Mouse (Mus musculus) limb, embryonic 10.5 days (tissue): ENCODE results near the gene Lmo1. TPM values are rescaled to one million over a fixed set of nuclear protein-coding genes. Genes with fewer than 3 reads are reported as not detected.
"Not testable (repeated sequence)": the region's sequence is repeated elsewhere in the genome, so short reads cannot be mapped to it uniquely, and the experiment has no call there.

Experiments
- DNase-seq: peaks from one replicate; pipeline ENCODE4 v3.0.0-alpha.2; 2017; ENCODE audit warnings: low spot score
- H3K27ac ChIP-seq: fragments of 300-500 bp; sonication (generic); 2 replicates; pipeline ENCODE4 v1.5.1; 2016; ENCODE audit warnings: mild to moderate bottlenecking
- H3K27me3 ChIP-seq: fragments of 300-500 bp; sonication (generic); 2 replicates; pipeline ENCODE4 v1.6.1; 2016; ENCODE audit warnings: low read depth, mild to moderate bottlenecking; ENCODE audit not compliant: poor library complexity, severe bottlenecking
- H3K36me3 ChIP-seq: fragments of 300-500 bp; sonication (generic); 2 replicates; pipeline ENCODE4 v1.6.1; 2016; ENCODE audit warnings: mild to moderate bottlenecking, moderate library complexity
- H3K4me1 ChIP-seq: fragments of 300-500 bp; sonication (generic); 2 replicates; pipeline ENCODE4 v1.6.1; 2016
- H3K4me3 ChIP-seq: fragments of 300-500 bp; sonication (generic); 2 replicates; pipeline ENCODE4 v1.5.1; 2016; ENCODE audit warnings: mild to moderate bottlenecking, moderate library complexity
- H3K9me3 ChIP-seq: fragments of 300-500 bp; sonication (generic); replicated peaks from 2 replicates; pipeline ENCODE4 v1.6.1; 2016; ENCODE audit warnings: mild to moderate bottlenecking
- WGBS: fragments of 180-500 bp; shearing (Covaris S2); methylation state at CpG from one replicate; pipeline ENCODE4 v1.1.7; 2016; 5-methylcytosine and 5-hydroxymethylcytosine counted together
- polyA plus RNA-seq: library from polyadenylated mRNA; unstranded; fragments of >200 nt; fragmentation: Nextera tagmentation; extraction: Ambion mirVana; gene quantifications from 2 replicates; pipeline ENCODE4 v1.2.1, GENCODE M21; 2016

Gene Lmo1
- polyA plus RNA-seq, 1 experiment from 2014 or later, result 46.7 TPM

DNA sequence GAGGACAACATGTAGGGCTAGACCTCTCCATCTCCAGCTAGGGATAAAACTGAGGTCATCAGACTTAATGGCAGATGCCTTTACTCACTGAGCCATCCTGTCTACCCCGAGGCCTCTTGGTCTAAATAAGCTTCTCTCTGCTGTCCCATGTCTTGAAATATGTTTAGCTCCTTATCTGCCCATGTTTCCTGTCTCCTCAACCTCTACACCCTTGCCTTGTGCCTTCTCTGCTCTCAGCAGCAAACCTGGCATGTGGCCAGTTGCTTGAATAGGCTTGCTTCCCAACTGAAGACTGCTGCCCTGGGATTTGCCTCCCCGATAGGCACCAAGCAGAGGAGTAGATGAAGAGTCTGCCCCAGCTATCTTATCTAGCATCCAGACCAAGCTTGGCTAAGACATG lies 43.4 kb downstream of the Lmo1 start:
- Histone ChIP-seq H3K36me3 (peaks cover 19% of the 10 kb centered on the region; the same call in 1 of the 2 replicates), H3K4me1 (no peaks in the 10 kb centered on the region), H3K9me3 (no peaks in the 10 kb centered on the region), H3K4me3 (no peak overlapping the region), H3K27me3 (no peaks in the 10 kb centered on the region), H3K27ac (no peak overlapping the region)
- WGBS, result 82% methylated on average over 2 of the region's 2 CpGs
- DNase-seq, result no peak

DNA sequence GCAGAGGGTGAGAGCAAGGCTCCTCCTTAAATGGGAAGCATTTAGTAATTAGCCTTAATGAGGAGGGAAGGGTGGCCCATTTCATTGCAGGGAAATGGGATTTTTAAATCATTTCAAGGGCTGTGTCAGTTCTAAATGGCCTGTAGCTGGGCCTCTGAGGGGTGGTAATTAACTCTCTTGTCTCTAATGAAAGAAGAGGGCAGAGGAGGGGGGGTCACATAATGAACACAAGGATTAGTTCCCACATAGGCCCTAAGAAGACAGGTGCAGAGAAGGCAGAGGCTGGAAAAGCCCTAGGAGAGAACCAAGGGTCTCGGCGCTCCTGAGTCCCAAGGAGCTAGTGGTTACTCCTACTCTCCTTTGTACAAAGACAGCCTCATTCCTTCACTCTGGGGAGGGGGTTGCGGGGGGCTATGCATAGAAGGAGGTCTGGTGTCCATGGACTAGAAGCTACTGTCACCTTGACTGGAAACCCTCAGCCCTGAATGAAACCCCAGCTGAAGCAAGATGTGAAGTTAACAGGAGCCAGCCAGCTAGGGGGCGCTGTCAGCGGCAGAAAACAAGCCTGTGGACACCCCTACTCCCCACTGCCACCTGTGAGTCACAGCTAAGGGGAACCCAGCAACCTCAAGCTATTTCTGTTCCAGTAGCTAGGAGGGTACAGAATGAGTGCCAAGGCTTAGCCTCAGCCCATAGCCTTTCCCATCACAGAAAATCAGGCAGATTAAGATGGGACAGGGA lies 44.9 kb downstream of the Lmo1 start:
- H3K4me1 ChIP-seq, result no peaks in the 10 kb centered on the region
- H3K9me3 ChIP-seq, result no peaks in the 10 kb centered on the region
- no peaks in the 10 kb centered on the region for H3K27me3 ChIP-seq
- 72% methylated on average over 5 of the region's 5 CpGs for WGBS
- DNase-seq, result no peak
- H3K36me3 ChIP-seq, result peaks cover 6% of the 10 kb centered on the region; the same call in 1 of the 2 replicates
- H3K4me3 ChIP-seq, result no peak overlapping the region
- H3K27ac ChIP-seq, result no peak overlapping the region

DNA sequence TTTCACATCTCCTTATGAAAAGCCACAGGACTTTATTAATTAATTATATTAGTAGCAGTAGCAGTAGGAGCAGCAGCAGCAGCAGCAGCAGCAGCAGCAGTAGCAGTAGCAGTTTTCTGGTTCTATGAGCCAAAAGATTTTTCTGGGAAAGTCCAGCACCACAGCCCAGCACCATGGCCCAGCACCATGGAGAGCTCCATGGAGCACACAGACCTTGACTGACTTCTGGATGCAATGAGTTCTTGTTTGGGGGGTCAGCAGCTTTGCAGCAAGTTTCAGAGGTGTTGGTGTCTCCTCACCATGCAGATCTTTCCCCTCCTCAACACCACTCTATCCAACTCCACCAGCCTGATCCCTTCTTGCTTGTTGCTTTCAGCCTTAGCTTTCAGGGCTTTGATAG lies 45.6 kb downstream of the Lmo1 start:
- H3K27ac ChIP-seq, result no peak overlapping the region
- DNase-seq, result peak; percentile 75
- no peaks in the 10 kb centered on the region for H3K27me3 ChIP-seq
- H3K36me3 ChIP-seq, result peaks cover 3% of the 10 kb centered on the region; the same call in 1 of the 2 replicates
- H3K4me3 ChIP-seq, result no peak overlapping the region
- no peaks in the 10 kb centered on the region for H3K4me1 ChIP-seq
- no peaks in the 10 kb centered on the region for H3K9me3 ChIP-seq

DNA sequence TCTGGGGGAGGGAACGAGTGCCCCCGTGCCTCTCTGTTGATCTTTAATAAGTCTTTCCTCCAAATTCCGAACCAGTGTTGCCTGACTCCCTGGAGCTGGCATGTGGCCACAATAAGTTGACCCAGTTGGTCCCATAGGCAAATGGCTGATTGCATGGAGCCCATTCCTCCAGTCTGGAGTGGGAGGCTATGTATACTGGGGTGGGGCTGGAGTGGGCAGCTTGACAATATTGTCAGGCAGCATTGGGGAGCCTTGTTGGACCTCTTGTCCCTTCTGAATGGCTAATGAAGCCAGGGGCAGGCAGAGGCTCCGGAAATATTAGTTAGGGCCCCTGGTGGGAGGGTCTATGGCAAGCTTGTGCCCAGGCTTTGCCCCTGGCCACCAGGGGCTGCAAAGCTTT lies 59.1 kb downstream of the Lmo1 start:
- no peak for DNase-seq
- Histone ChIP-seq H3K36me3 (no peaks in the 10 kb centered on the region), H3K9me3 (no peaks in the 10 kb centered on the region), H3K27ac (0 out of 2 replicates have a peak overlapping the region, but pooled peaks have one; percentile 30), H3K4me1 (no peaks in the 10 kb centered on the region; the same call in 1 of the 2 replicates), H3K27me3 (no peaks in the 10 kb centered on the region), H3K4me3 (no peak overlapping the region)
- WGBS, result 83% methylated on average over 4 of the region's 4 CpGs

DNA sequence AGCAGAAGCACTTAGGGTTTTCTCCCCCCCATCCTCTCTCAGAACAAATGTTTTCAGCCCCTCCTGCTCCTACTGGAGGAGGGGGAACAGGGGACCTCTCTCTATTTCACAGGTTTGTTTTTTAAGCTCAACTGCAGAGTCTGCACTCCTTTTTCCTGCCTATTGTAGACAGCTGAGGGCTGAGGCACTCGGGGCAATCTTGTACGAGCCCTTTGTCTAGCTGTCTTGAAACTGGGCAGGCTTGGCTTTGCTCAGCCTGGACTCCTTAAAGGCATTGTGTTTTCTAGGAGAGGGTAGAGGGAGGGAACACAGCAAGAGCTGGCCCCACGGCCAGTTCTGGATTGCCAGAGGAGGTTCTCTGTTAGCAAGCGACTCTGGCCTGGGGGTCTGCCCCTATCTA lies 59.5 kb downstream of the Lmo1 start:
- H3K27me3 ChIP-seq, H3K4me1 ChIP-seq, DNase-seq, H3K4me3 ChIP-seq, H3K9me3 ChIP-seq, H3K36me3 ChIP-seq, H3K27ac ChIP-seq: not testable (repeated sequence)
- WGBS, result 71% methylated on average over 1 of the region's 4 CpGs

DNA sequence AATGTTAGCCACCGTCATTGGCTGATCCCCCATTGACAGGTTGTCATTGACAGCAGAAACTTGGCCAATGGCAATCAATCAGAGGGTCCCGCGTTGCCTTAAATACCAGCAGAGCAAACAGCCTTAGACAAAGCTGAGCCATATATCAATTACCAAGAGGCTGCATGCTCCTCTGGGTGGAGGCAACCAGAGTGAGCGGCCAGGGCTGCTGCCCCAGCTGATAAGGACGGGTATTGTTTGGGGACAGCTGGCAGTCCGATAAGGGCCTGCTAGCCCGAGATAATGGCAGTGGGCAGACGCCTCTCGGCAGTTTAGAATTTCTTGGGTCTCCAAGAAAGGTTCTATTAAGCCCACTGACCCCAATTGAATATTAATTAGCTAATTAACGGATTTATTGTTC lies 60.1 kb downstream of the Lmo1 start:
- no peaks in the 10 kb centered on the region; the same call in 1 of the 2 replicates for H3K4me1 ChIP-seq
- no peaks in the 10 kb centered on the region for H3K36me3 ChIP-seq
- H3K27ac ChIP-seq, result no peak overlapping the region
- no peaks in the 10 kb centered on the region for H3K9me3 ChIP-seq
- no peak for DNase-seq
- H3K27me3 ChIP-seq, result no peaks in the 10 kb centered on the region
- no peak overlapping the region for H3K4me3 ChIP-seq
- 65% methylated on average over 10 of the region's 10 CpGs for WGBS

DNA sequence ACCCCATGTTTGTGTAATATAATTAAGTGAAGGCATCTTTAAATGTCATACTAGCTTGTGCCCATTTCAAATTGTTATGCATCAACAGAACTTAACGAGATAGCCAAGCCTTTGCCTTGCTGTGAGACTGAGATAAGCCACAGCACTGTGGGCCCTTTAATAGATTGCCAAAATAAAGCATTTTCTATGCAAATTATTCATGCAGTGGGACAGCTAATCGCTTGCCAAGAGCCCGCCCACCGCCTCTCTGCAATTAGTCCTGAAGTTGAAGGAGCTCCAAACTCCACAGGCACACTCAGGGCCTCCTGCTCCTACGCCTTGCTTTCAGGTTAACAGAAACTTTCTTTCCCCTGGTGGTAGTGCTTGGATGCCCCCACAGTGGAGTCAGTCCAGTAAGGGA lies 64.0 kb downstream of the Lmo1 start:
- H3K4me1 ChIP-seq, result no peaks in the 10 kb centered on the region; the same call in 1 of the 2 replicates
- H3K4me3 ChIP-seq, result no peak overlapping the region
- H3K27ac ChIP-seq, result 0 out of 2 replicates have a peak overlapping the region, but pooled peaks have one; percentile 46
- no peaks in the 10 kb centered on the region for H3K9me3 ChIP-seq
- no peaks in the 10 kb centered on the region for H3K36me3 ChIP-seq
- WGBS, result 78% methylated on average over 5 of the region's 5 CpGs
- no peaks in the 10 kb centered on the region for H3K27me3 ChIP-seq
- DNase-seq, result no peak

DNA sequence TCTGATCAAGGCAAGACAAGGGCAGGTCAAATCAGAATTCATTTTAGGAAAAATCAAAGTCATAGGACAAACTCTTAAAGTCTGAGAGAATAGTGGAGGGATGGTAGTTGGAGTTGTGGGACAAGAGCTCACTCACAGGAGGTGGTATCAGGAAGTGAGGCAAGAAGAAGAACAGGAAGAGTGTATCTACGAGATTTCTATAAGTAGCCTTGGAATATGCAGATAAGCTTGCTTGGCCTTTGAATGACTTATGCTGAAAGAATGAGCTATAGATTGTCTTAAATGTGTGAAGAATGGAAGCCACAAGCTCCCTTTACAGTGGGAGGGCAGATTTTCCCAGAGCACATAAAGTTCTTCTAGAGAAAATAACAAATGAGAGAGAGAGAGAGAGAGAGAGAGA lies 70.1 kb downstream of the Lmo1 start:
- Histone ChIP-seq H3K27ac (no peak overlapping the region), H3K4me1 (no peaks in the 10 kb centered on the region), H3K4me3 (no peak overlapping the region), H3K9me3 (no peaks in the 10 kb centered on the region), H3K36me3 (no peaks in the 10 kb centered on the region), H3K27me3 (no peaks in the 10 kb centered on the region)
- no peak for DNase-seq
- WGBS, result 87% methylated on average over 1 of the region's 1 CpGs

DNA sequence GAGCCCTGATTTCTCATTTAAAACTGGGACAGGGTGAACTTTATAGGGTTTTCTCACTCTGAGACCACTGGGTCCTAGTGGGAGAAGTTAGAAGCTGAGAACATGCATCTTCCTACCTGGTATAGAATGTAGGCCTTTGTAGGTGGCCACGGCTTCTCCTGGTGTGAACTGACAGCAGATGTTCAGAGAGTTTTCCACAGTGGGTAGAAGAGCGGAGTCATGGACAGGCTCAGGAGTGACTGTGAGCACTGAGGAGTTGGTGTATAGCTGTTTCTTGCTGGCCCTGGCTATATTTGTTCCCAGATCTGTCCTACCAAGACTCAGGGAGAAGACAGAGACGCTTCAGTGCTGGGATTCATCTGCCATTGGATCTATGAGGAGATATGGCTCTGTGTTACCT lies 73.8 kb downstream of the Lmo1 start:
- no peaks in the 10 kb centered on the region for H3K9me3 ChIP-seq
- no peak overlapping the region for H3K27ac ChIP-seq
- H3K36me3 ChIP-seq, result no peaks in the 10 kb centered on the region
- H3K4me1 ChIP-seq, result no peaks in the 10 kb centered on the region
- no peak overlapping the region for H3K4me3 ChIP-seq
- H3K27me3 ChIP-seq, result no peaks in the 10 kb centered on the region
- DNase-seq, result no peak
- WGBS, result 81% methylated on average over 3 of the region's 3 CpGs

DNA sequence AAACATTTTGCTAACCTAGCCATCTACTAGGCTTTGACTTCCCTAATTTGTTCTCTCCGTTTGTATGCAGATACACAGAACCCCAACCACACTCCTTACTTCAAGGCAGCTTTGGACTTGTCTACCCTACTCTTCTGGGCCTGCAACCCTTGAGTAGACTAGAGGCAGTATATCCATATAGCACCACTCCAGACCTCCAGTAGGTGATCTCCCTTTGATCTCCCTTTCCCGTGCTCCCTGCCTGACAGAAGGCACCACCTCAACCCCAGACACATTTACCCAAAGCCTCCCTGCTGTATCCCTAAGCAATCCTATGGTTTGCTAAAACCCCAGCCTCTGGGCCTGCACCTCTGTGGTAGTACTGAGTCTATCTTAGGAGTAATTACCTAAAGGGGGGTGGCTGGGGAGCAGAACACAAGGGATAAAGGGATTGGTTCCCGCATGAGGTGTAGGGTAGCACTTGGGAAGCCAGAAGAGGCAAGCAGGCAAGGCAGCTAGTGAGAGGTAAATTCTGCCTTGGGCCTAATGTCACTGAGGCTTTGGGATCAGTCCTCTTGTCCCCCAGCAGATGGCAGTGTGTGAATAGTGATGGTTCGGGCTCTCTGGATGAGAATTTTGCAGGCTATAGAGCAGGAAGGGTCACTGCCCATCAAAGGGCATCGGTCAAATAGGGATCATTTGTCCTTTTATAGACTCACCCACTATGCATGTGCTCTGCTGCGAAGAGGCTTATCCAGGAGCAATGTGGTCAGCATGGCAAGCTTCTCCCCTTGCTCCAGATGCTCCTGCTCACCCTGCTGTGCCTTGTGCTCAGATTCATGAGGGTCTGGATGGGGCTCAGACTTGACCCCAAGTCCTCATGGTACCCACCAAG lies 76.6 kb downstream of the Lmo1 start:
- no peaks in the 10 kb centered on the region for H3K27me3 ChIP-seq
- H3K4me1 ChIP-seq, result no peaks in the 10 kb centered on the region
- DNase-seq, result peak; percentile 59
- H3K36me3 ChIP-seq, result no peaks in the 10 kb centered on the region
- H3K9me3 ChIP-seq, result no peaks in the 10 kb centered on the region
- WGBS, result 37% methylated on average over 6 of the region's 6 CpGs
- no peak overlapping the region for H3K27ac ChIP-seq
- H3K4me3 ChIP-seq, result no peak overlapping the region

DNA sequence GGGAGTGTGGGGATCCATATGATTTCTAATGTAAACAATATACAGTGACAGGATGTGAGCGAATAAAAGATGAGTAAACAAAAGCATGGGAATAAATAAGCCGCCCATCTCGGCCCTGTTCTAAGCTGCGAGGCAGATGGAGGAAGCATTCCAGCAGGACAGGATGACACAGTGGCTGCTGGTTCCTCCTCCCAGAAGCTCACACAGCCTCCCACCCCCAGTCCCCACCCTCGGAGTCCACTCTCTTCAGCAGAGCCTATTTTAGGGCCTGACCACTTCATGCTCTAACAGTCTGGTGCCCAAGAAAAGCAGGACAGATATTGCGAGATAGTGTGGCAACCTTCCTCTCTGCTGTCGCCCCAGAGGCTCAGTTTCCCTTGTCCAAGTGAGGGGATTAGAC lies 77.8 kb downstream of the Lmo1 start:
- H3K4me3 ChIP-seq, result no peak overlapping the region
- no peaks in the 10 kb centered on the region for H3K27me3 ChIP-seq
- H3K4me1 ChIP-seq, result no peaks in the 10 kb centered on the region
- H3K27ac ChIP-seq, result no peak overlapping the region
- H3K9me3 ChIP-seq, result no peaks in the 10 kb centered on the region
- no peaks in the 10 kb centered on the region for H3K36me3 ChIP-seq
- DNase-seq, result no peak
- WGBS, result 84% methylated on average over 7 of the region's 7 CpGs

DNA sequence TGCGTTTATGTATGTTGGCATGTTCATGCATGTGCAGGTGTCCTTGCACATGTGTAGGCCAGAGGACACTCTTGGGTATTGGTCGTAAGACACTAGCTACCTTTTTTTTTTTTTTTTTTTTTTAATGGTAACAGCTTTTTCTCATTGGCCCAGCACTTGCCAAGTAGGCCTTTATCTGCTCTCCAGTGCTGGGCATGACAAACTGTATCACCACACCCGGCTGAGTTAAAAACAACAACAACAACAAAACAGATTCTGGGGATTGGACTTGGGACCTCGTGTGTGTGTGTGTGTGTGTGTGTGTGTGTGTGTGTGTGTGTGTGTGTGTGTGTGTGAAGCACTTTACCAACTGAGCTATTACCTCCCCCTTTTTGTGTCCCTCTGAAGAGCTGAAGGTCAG lies 78.4 kb downstream of the Lmo1 start:
- no peaks in the 10 kb centered on the region for H3K36me3 ChIP-seq
- H3K4me1 ChIP-seq, result no peaks in the 10 kb centered on the region
- H3K27ac ChIP-seq, result no peak overlapping the region
- H3K27me3 ChIP-seq, result no peaks in the 10 kb centered on the region
- H3K9me3 ChIP-seq, result no peaks in the 10 kb centered on the region
- DNase-seq, result no peak
- 81% methylated on average over 4 of the region's 4 CpGs for WGBS
- no peak overlapping the region for H3K4me3 ChIP-seq

DNA sequence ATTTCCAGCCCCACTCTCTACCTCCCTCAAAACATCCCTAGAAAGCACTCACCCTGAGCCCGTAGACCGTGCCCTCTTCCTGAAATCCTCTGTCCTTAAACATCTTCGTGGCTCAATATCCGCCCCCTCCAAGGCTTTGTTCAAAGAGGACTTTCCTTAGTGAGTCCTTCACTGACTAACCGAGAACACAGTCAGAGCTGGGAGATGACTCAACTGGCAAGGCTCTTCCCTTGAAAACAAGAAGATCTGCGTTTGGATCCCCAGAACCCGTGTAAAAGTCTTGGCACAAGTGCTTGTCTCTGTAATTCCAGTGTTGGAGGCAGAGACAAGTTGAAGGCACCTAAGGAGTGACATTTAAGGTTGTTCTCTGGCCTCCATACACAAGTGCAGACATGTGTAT lies 80.7 kb downstream of the Lmo1 start:
- Histone ChIP-seq H3K27ac (no peak overlapping the region), H3K27me3 (no peaks in the 10 kb centered on the region), H3K9me3 (no peaks in the 10 kb centered on the region), H3K4me3 (no peak overlapping the region), H3K36me3 (no peaks in the 10 kb centered on the region), H3K4me1 (no peaks in the 10 kb centered on the region)
- no CpG with 5 or more reads among the region's 7 CpGs for WGBS
- no peak for DNase-seq
